In genomic region chr5:150815400-150815799, GRCm38 (mm10) we compare ENCODE assay signal across 20 mouse cellular contexts.
"Had no signal": no experiment of that assay in that cellular context is flagged by ENCODE, and none has a peak within 500 bp of the region (broad histone marks: within the 10 kb centered on the region; RNA-seq: fewer than 3 reads in every experiment).

No protein-coding gene starts in this region.

- ATAC-seq: intestine, embryonic 15.5 days; liver, postnatal 0 days; lung, postnatal 0 days; midbrain, embryonic 13.5 days had no signal

- H3K4me2 ChIP-seq: intestine, embryonic 15.5 days; kidney, embryonic 15.5 days; limb, embryonic 12.5 days; limb, embryonic 15.5 days; liver, embryonic 11.5 days; lung, embryonic 14.5 days; midbrain, embryonic 13.5 days; stomach, embryonic 15.5 days had no signal

- H3K27me3 ChIP-seq: intestine, embryonic 15.5 days; kidney, embryonic 15.5 days; limb, embryonic 12.5 days; limb, embryonic 15.5 days; midbrain, embryonic 13.5 days; stomach, embryonic 15.5 days had no signal

- H3K9me3 ChIP-seq: intestine, embryonic 15.5 days; kidney, embryonic 15.5 days; limb, embryonic 12.5 days; limb, embryonic 15.5 days; midbrain, embryonic 13.5 days; stomach, embryonic 15.5 days had no signal

- H3K4me1 ChIP-seq: intestine, embryonic 15.5 days; kidney, embryonic 15.5 days; limb, embryonic 15.5 days; stomach, embryonic 15.5 days had no signal

- H3K36me3 ChIP-seq: intestine, embryonic 15.5 days; limb, embryonic 15.5 days; stomach, embryonic 15.5 days had no signal

- H3K4me3 ChIP-seq: intestine, embryonic 15.5 days; kidney, embryonic 15.5 days; limb, embryonic 12.5 days; limb, embryonic 15.5 days; midbrain, embryonic 13.5 days; stomach, embryonic 15.5 days had no signal

- H3K27ac ChIP-seq: intestine, embryonic 15.5 days; kidney, embryonic 15.5 days; limb, embryonic 12.5 days; limb, embryonic 15.5 days; liver, embryonic 14.5 days; macrophage; midbrain, embryonic 13.5 days; stomach, embryonic 15.5 days had no signal

- H3K9ac ChIP-seq: intestine, embryonic 15.5 days; kidney, embryonic 15.5 days; limb, embryonic 12.5 days; limb, embryonic 15.5 days; liver, embryonic 14.5 days; liver, postnatal 0 days; lung, embryonic 14.5 days; midbrain, embryonic 13.5 days; stomach, embryonic 15.5 days had no signal

- DNase-seq: kidney, adult 11 months; kidney, adult 8-10 months; kidney, postnatal 25 days; liver, postnatal 0 days; lung, embryonic 14.5 days; right cerebral cortex, postnatal 14 days; spleen, adult 18-20 months; thymus, adult 2 months; thymus, postnatal 14 days; thymus, postnatal 4 days had no signal
